Mouse (Mus musculus): Measurements from ENCODE around the gene Fam131c. TPM values are rescaled to one million over a fixed set of nuclear protein-coding genes. Genes with fewer than 3 reads are reported as not detected.

Gene Fam131c
- total and polyA plus RNA-seq, 2 experiments from 2014 or later: 0.20 TPM; not detected in 1

- peak overlapping the region; percentile 53 for H3K27ac ChIP-seq (ENCODE audit: low read depth)
Measured at GRCm38 (mm10) chr4:141406516-141407299, 38.7 kb downstream of the Fam131c start.

GRCm38 (mm10) chr4:141408577-141408976, 40.6 kb downstream of the Fam131c start:
- Histone ChIP-seq H3K4me2 (ENCODE audit: low read depth, low read length) (no peak overlapping the region), H3K27ac (ENCODE audit: low read depth) (no peak overlapping the region), H3K4me1 (ENCODE audit: control insufficient read depth, insufficient read depth) (peaks cover 19% of the 10 kb centered on the region), H3K9me3 (replicated peaks; ENCODE audit: control insufficient read depth, low read length) (0 out of 2 replicates have a peak, but pooled peaks cover 3% of the 10 kb centered on the region), H3K4me3 (ENCODE audit: low read depth, low read length) (no peak overlapping the region), H3K36me3 (replicated peaks; ENCODE audit: control insufficient read depth, insufficient read depth, low read length) (no peaks in the 10 kb centered on the region), H3K27me3 (ENCODE audit: control insufficient read depth, insufficient read depth, low read length) (no peaks in the 10 kb centered on the region), H3K9ac (replicated peaks; ENCODE audit: low read depth, low read length) (no peak overlapping the region)
- ATAC-seq (ENCODE audit: insufficient read depth, low read depth): no peak
- TF ChIP-seq EP300 (IDR thresholded peaks at IDR 0.05; ENCODE audit: low read depth) (no peak), CTCF (IDR thresholded peaks at IDR 0.05; ENCODE audit: low read depth) (no peak)
- WGBS: 93% methylated on average over 3 of the region's 3 CpGs
- DNase-seq (ENCODE audit: low spot score): no peak

More at GRCm38 (mm10) chr4:141406516-141407299, 38.7 kb downstream of the Fam131c start:
- TF ChIP-seq EP300 (IDR thresholded peaks at IDR 0.05; ENCODE audit: low read depth) (no peak), CTCF (IDR thresholded peaks at IDR 0.05; ENCODE audit: low read depth) (peak; percentile 92)
- Histone ChIP-seq H3K27me3 (ENCODE audit: control insufficient read depth, insufficient read depth, low read length) (no peaks in the 10 kb centered on the region), H3K9me3 (replicated peaks; ENCODE audit: control insufficient read depth, low read length) (no peaks in the 10 kb centered on the region), H3K36me3 (replicated peaks; ENCODE audit: control insufficient read depth, insufficient read depth, low read length) (no peaks in the 10 kb centered on the region), H3K4me1 (ENCODE audit: control insufficient read depth, insufficient read depth) (peaks cover 19% of the 10 kb centered on the region), H3K4me2 (ENCODE audit: low read depth, low read length) (no peak overlapping the region), H3K4me3 (ENCODE audit: low read depth, low read length) (no peak overlapping the region), H3K9ac (replicated peaks; ENCODE audit: low read depth, low read length) (0 out of 2 replicates have a peak overlapping the region, but pooled peaks have one; percentile 20)
- DNase-seq (ENCODE audit: low spot score): peak; percentile 87
- peak; percentile 77 for ATAC-seq (ENCODE audit: insufficient read depth, low read depth)
- 23% methylated on average over 14 of the region's 14 CpGs for WGBS

- H3K27ac ChIP-seq (ENCODE audit: low read depth): no peak overlapping the region
Measured at GRCm38 (mm10) chr4:141411430-141411992, 43.5 kb downstream of the Fam131c start.

GRCm38 (mm10) chr4:141415924-141416323, 47.9 kb downstream of the Fam131c start, which contains the start of gene Clcnkb:
TSS of gene Clcnkb (minus strand) at chr4:141416014.
- Histone ChIP-seq H3K36me3 (replicated peaks; ENCODE audit: control insufficient read depth, insufficient read depth, low read length) (no peaks in the 10 kb centered on the region), H3K4me3 (ENCODE audit: low read depth, low read length) (no peak within 1 kb of the TSS), H3K27ac (ENCODE audit: low read depth) (no peak within 1 kb of the TSS), H3K4me2 (ENCODE audit: low read depth, low read length) (no peak within 1 kb of the TSS), H3K9ac (replicated peaks; ENCODE audit: low read depth, low read length) (no peak within 1 kb of the TSS), H3K9me3 (replicated peaks; ENCODE audit: control insufficient read depth, low read length) (0 out of 2 replicates have a peak, but pooled peaks cover 3% of the 10 kb centered on the region), H3K27me3 (ENCODE audit: control insufficient read depth, insufficient read depth, low read length) (no peaks in the 10 kb centered on the region), H3K4me1 (ENCODE audit: control insufficient read depth, insufficient read depth) (peaks cover 12% of the 10 kb centered on the region)
- 66% methylated on average over 7 of the region's 7 CpGs for WGBS
- DNase-seq (ENCODE audit: low spot score) (no peak), ATAC-seq (ENCODE audit: insufficient read depth, low read depth) (no peak)
- TF ChIP-seq EP300 (IDR thresholded peaks at IDR 0.05; ENCODE audit: low read depth) (no peak), CTCF (IDR thresholded peaks at IDR 0.05; ENCODE audit: low read depth) (no peak)

More at GRCm38 (mm10) chr4:141411430-141411992, 43.5 kb downstream of the Fam131c start:
- TF ChIP-seq EP300 (IDR thresholded peaks at IDR 0.05; ENCODE audit: low read depth) (no peak), CTCF (IDR thresholded peaks at IDR 0.05; ENCODE audit: low read depth) (peak; percentile 29)
- Histone ChIP-seq H3K4me3 (ENCODE audit: low read depth, low read length) (no peak overlapping the region), H3K4me2 (ENCODE audit: low read depth, low read length) (no peak overlapping the region), H3K27me3 (ENCODE audit: control insufficient read depth, insufficient read depth, low read length) (no peaks in the 10 kb centered on the region), H3K9ac (replicated peaks; ENCODE audit: low read depth, low read length) (no peak overlapping the region), H3K9me3 (replicated peaks; ENCODE audit: control insufficient read depth, low read length) (0 out of 2 replicates have a peak, but pooled peaks cover 3% of the 10 kb centered on the region), H3K4me1 (ENCODE audit: control insufficient read depth, insufficient read depth) (peaks cover 11% of the 10 kb centered on the region), H3K36me3 (replicated peaks; ENCODE audit: control insufficient read depth, insufficient read depth, low read length) (no peaks in the 10 kb centered on the region)
- DNase-seq (ENCODE audit: low spot score): no peak
- WGBS: 20% methylated on average over 22 of the region's 22 CpGs
- no peak for ATAC-seq (ENCODE audit: insufficient read depth, low read depth)

- ATAC-seq (ENCODE audit: insufficient read depth, low read depth) (peak; percentile 21), DNase-seq (ENCODE audit: low spot score) (peak; percentile 81)
- Histone ChIP-seq H3K9me3 (replicated peaks; ENCODE audit: control insufficient read depth, low read length) (no peaks in the 10 kb centered on the region), H3K4me1 (ENCODE audit: control insufficient read depth, insufficient read depth) (peaks cover 21% of the 10 kb centered on the region), H3K36me3 (replicated peaks; ENCODE audit: control insufficient read depth, insufficient read depth, low read length) (peaks cover 16% of the 10 kb centered on the region), H3K27me3 (ENCODE audit: control insufficient read depth, insufficient read depth, low read length) (no peaks in the 10 kb centered on the region), H3K4me3 (ENCODE audit: low read depth, low read length) (no peak overlapping the region), H3K27ac (ENCODE audit: low read depth) (peak overlapping the region; percentile 99), H3K9ac (replicated peaks; ENCODE audit: low read depth, low read length) (peak overlapping the region; percentile 99; the same call in 1 of the 2 replicates), H3K4me2 (ENCODE audit: low read depth, low read length) (peak overlapping the region; percentile 77)
- WGBS: 50% methylated on average over 27 of the region's 27 CpGs
- TF ChIP-seq EP300 (IDR thresholded peaks at IDR 0.05; ENCODE audit: low read depth): peak; percentile 44; the same call in 1 of the 2 replicates
- TF ChIP-seq CTCF (IDR thresholded peaks at IDR 0.05; ENCODE audit: low read depth): no peak
Measured at GRCm38 (mm10) chr4:141419398-141420191, 51.6 kb downstream of the Fam131c start.
